Mouse (Mus musculus) heart, adult 2 months (tissue): Measurements from ENCODE around the gene Galnt18.

Experiments
- CTCF ChIP-seq: fragments of 200-600 bp; IDR thresholded peaks from 2 replicates; pipeline ENCODE4 v1.8.1; 2022; ENCODE audit warnings: antibody characterized with exemption, mild to moderate bottlenecking, moderate library complexity
- POLR2A ChIP-seq: fragments of 200-500 bp; IDR thresholded peaks from 2 replicates; pipeline ENCODE4 v1.6.1; 2011; ENCODE audit warnings: mild to moderate bottlenecking, low read depth, low read length, control low read depth; ENCODE audit not compliant: insufficient read depth

DNA sequence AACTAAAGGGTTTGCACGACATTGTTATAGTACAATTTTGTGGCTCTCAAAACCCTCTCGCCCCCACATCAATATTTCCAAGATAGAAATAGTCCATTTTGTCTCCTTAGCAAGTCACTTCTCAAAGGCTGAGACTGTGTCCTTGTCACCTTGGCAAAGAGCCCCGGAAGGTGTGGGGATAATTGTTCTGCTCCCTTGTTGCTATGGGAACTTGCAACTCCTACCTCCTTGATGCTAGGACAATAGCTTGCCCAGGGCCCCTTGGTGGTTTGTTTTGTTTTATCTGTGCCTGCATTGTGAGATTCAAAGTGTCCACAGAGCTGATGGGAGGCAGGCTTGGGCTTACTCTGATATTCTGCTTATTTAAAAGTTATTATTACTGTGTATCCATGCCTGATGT lies 80.3 kb downstream of the Galnt18 start:
- TF ChIP-seq CTCF = no peak
- no peak for TF ChIP-seq POLR2A
